Mouse (Mus musculus) testis, adult 2 months (tissue): ENCODE data around the gene Prpsap1. TPM values are rescaled to one million over a fixed set of nuclear protein-coding genes. Genes with fewer than 3 reads are reported as not detected.

Experiments
- H3K27ac ChIP-seq: fragments of 200-500 bp; 2 replicates; pipeline ENCODE4 v1.5.1; 2012; ENCODE audit warnings: low read depth, low read length; ENCODE audit not compliant: control insufficient read depth, insufficient read depth
- H3K27me3 ChIP-seq: fragments of 200-500 bp; 2 replicates; pipeline ENCODE4 v1.6.1; 2012; ENCODE audit warnings: mild to moderate bottlenecking, low read length, moderate library complexity; ENCODE audit not compliant: control insufficient read depth, insufficient read depth
- H3K36me3 ChIP-seq: fragments of 200-500 bp; 2 replicates; pipeline ENCODE4 v1.6.1; 2012; ENCODE audit warnings: mild to moderate bottlenecking, low read length; ENCODE audit not compliant: control insufficient read depth, insufficient read depth
- H3K4me1 ChIP-seq: fragments of 200-500 bp; 2 replicates; pipeline ENCODE4 v1.6.1; 2012; ENCODE audit warnings: low read length; ENCODE audit not compliant: control insufficient read depth, insufficient read depth
- H3K4me3 ChIP-seq: fragments of 200-500 bp; 2 replicates; pipeline ENCODE4 v1.5.1; 2012; ENCODE audit warnings: low read depth, mild to moderate bottlenecking, low read length, moderate library complexity, mixed read lengths; ENCODE audit not compliant: control insufficient read depth
- CTCF ChIP-seq: fragments of 200-500 bp; IDR thresholded peaks from 2 replicates; pipeline ENCODE4 v1.5.1; 2012; ENCODE audit warnings: low read depth, mild to moderate bottlenecking, inconsistent platforms, low read length, moderate library complexity; ENCODE audit not compliant: control insufficient read depth, insufficient read depth, insufficient replicate concordance
- POLR2A ChIP-seq: fragments of 200-500 bp; IDR thresholded peaks from 2 replicates; pipeline ENCODE4 v1.6.1; 2012; ENCODE audit warnings: low read depth, mild to moderate bottlenecking, inconsistent platforms, low read length, moderate library complexity; ENCODE audit not compliant: control insufficient read depth
- polyA plus RNA-seq: library from polyadenylated mRNA; depleted of rRNA; stranded (reverse); fragments of >200 nt; gene quantifications from 2 replicates; pipeline ENCODE4 v1.2.3, GENCODE M21; 2012

Prpsap1 gene
- polyA plus RNA-seq, 1 experiment, result 59.0 TPM

- Histone ChIP-seq H3K4me3 (no peak overlapping the region), H3K4me1 (peaks cover 4% of the 10 kb centered on the region; the same call in 1 of the 2 replicates), H3K27me3 (no peaks in the 10 kb centered on the region), H3K36me3 (no peaks in the 10 kb centered on the region), H3K27ac (no peak overlapping the region)
- TF ChIP-seq CTCF, result no peak
- no peak for TF ChIP-seq POLR2A
These were observed 11.6 kb upstream of the Prpsap1 start for GRCm38 (mm10) chr11:116505573-116505972.

GRCm38 (mm10) chr11:116504516-116504915 is 10.5 kb upstream of the Prpsap1 start:
- no peaks in the 10 kb centered on the region for H3K27me3 ChIP-seq
- H3K4me3 ChIP-seq, result no peak overlapping the region
- peaks cover 4% of the 10 kb centered on the region; the same call in 1 of the 2 replicates for H3K4me1 ChIP-seq
- H3K27ac ChIP-seq, result no peak overlapping the region
- no peak for TF ChIP-seq CTCF
- no peak for TF ChIP-seq POLR2A
- no peaks in the 10 kb centered on the region for H3K36me3 ChIP-seq

- H3K27ac ChIP-seq, result no peak overlapping the region
These were observed 7.2 kb upstream of the Prpsap1 start for GRCm38 (mm10) chr11:116501005-116501746.

GRCm38 (mm10) chr11:116499018-116499417 is 5.0 kb upstream of the Prpsap1 start:
- Histone ChIP-seq H3K4me1 (peaks cover 3% of the 10 kb centered on the region; the same call in 1 of the 2 replicates), H3K27me3 (no peaks in the 10 kb centered on the region), H3K36me3 (no peaks in the 10 kb centered on the region), H3K4me3 (no peak overlapping the region), H3K27ac (no peak overlapping the region)
- TF ChIP-seq CTCF, result no peak
- no peak for TF ChIP-seq POLR2A

More at GRCm38 (mm10) chr11:116501005-116501746, 7.2 kb upstream of the Prpsap1 start:
- Histone ChIP-seq H3K4me3 (no peak overlapping the region), H3K27me3 (no peaks in the 10 kb centered on the region), H3K36me3 (no peaks in the 10 kb centered on the region), H3K4me1 (peaks cover 4% of the 10 kb centered on the region; the same call in 1 of the 2 replicates)
- no peak for TF ChIP-seq POLR2A
- TF ChIP-seq CTCF, result peak; percentile 18; the same call in 1 of the 2 replicates

GRCm38 (mm10) chr11:116498596-116498995 is 4.6 kb upstream of the Prpsap1 start:
- no peaks in the 10 kb centered on the region for H3K27me3 ChIP-seq
- no peaks in the 10 kb centered on the region for H3K36me3 ChIP-seq
- H3K27ac ChIP-seq, result no peak overlapping the region
- peaks cover 3% of the 10 kb centered on the region; the same call in 1 of the 2 replicates for H3K4me1 ChIP-seq
- TF ChIP-seq CTCF (no peak), POLR2A (no peak)
- H3K4me3 ChIP-seq, result peak overlapping the region; percentile 20; the same call in 1 of the 2 replicates

GRCm38 (mm10) chr11:116497313-116497712 is 3.3 kb upstream of the Prpsap1 start:
- H3K4me1 ChIP-seq, result peaks cover 3% of the 10 kb centered on the region; the same call in 1 of the 2 replicates
- H3K27me3 ChIP-seq, result no peaks in the 10 kb centered on the region
- TF ChIP-seq POLR2A (no peak), CTCF (no peak)
- H3K27ac ChIP-seq, result no peak overlapping the region
- no peaks in the 10 kb centered on the region for H3K36me3 ChIP-seq
- H3K4me3 ChIP-seq, result no peak overlapping the region

GRCm38 (mm10) chr11:116494474-116495174 is 622 bp upstream of the Prpsap1 start:
- peaks cover 11% of the 10 kb centered on the region for H3K4me1 ChIP-seq
- H3K4me3 ChIP-seq, result no peak overlapping the region; the same call in 1 of the 2 replicates
- peak overlapping the region; percentile 79 for H3K27ac ChIP-seq
- TF ChIP-seq CTCF (no peak), POLR2A (no peak)
- H3K27me3 ChIP-seq, result no peaks in the 10 kb centered on the region
- H3K36me3 ChIP-seq, result no peaks in the 10 kb centered on the region
